Mouse (Mus musculus) MEL (cell line): ENCODE measurements around the gene Zzz3. TPM values are rescaled to one million over a fixed set of nuclear protein-coding genes. Genes with fewer than 3 reads are reported as not detected.

ENCODE experiments used
- DNase-seq: peaks from one replicate; pipeline ENCODE4 v3.0.0; 2011; ENCODE audit warnings: low read depth, low spot score
- H3K27ac ChIP-seq: 2 replicates; pipeline ENCODE4 v1.5.1; 2012; ENCODE audit warnings: low read depth, mild to moderate bottlenecking, control low read depth, low read length, moderate library complexity; ENCODE audit not compliant: control insufficient read depth
- H3K27me3 ChIP-seq, 2 experiments: fragments of 150-350 bp in 1 of 2; sonication (generic) in 1 of 2; 2 replicates each; pipeline ENCODE4 v1.6.1; 2012; ENCODE audit warnings: low read length in 2 of 2, mild to moderate bottlenecking in 2 of 2, improper control_type of control experiment in 1 of 2, moderate library complexity in 1 of 2; ENCODE audit not compliant: insufficient read depth in 2 of 2, control insufficient read depth in 1 of 2
- H3K36me3 ChIP-seq, 2 experiments: 2 replicates each; pipeline ENCODE4 v1.6.1; 2012 to 2014; ENCODE audit warnings: low read length in 2 of 2, improper control_type of control experiment in 1 of 2, inconsistent platforms in 1 of 2, mild to moderate bottlenecking in 1 of 2; ENCODE audit not compliant: insufficient read depth in 2 of 2, control insufficient read depth in 1 of 2
- H3K4me1 ChIP-seq, 2 experiments: fragments of 150-350 bp in 1 of 2; sonication (generic) in 1 of 2; 2 replicates each; pipeline ENCODE4 v1.6.1; 2012; ENCODE audit warnings: low read length in 2 of 2, improper control_type of control experiment in 1 of 2, mild to moderate bottlenecking in 1 of 2; ENCODE audit not compliant: insufficient read depth in 2 of 2, control insufficient read depth in 1 of 2
- H3K4me3 ChIP-seq, 2 experiments: fragments of 150-350 bp in 1 of 2; sonication (generic) in 1 of 2; 2 replicates each; pipeline ENCODE4 v1.5.1; 2012; ENCODE audit warnings: low read depth in 2 of 2, low read length in 2 of 2, mild to moderate bottlenecking in 2 of 2, moderate library complexity in 2 of 2, control low read depth in 1 of 2, improper control_type of control experiment in 1 of 2; ENCODE audit not compliant: control insufficient read depth in 1 of 2, insufficient read depth in 1 of 2
- H3K79me2 ChIP-seq: 2 replicates; pipeline ENCODE4 v1.6.1; 2012; ENCODE audit warnings: mild to moderate bottlenecking, low read length, moderate library complexity; ENCODE audit not compliant: control insufficient read depth, poor library complexity, insufficient read depth
- H3K9ac ChIP-seq: 2 replicates; pipeline ENCODE4 v1.6.1; 2012; ENCODE audit warnings: low read depth, mild to moderate bottlenecking, control low read depth, low read length, moderate library complexity; ENCODE audit not compliant: control insufficient read depth, poor library complexity, severe bottlenecking
- H3K9me3 ChIP-seq: fragments of 150-350 bp; sonication (generic); replicated peaks from 2 replicates; pipeline ENCODE4 v1.6.1; 2012; ENCODE audit warnings: mild to moderate bottlenecking, low read length, improper control_type of control experiment, moderate library complexity; ENCODE audit not compliant: insufficient read depth
- CHD1 ChIP-seq: IDR thresholded peaks from 2 replicates; pipeline ENCODE4 v1.6.1; 2012; ENCODE audit warnings: low read depth, mild to moderate bottlenecking, inconsistent platforms, low read length, improper control_type of control experiment
- CTCF ChIP-seq, 3 experiments: IDR thresholded peaks in 2 of 3; conservative IDR thresholded peaks in 1 of 3; 2 replicates each; pipeline ENCODE4 v1.5.1; 2011 to 2012; ENCODE audit warnings: low read length in 3 of 3, low read depth in 2 of 3, mild to moderate bottlenecking in 2 of 3, improper control_type of control experiment in 1 of 3, inconsistent platforms in 1 of 3, mixed read lengths in 1 of 3, moderate library complexity in 1 of 3; ENCODE audit not compliant: control insufficient read depth in 1 of 3, insufficient read depth in 1 of 3, poor library complexity in 1 of 3, severe bottlenecking in 1 of 3
- EP300 ChIP-seq, 2 experiments: IDR thresholded peaks; 2 replicates each; pipeline ENCODE4 v1.6.1; 2011; ENCODE audit warnings: improper control_type of control experiment in 2 of 2, low read length in 2 of 2, low read depth in 1 of 2, mild to moderate bottlenecking in 1 of 2
- GABPA ChIP-seq: IDR thresholded peaks from 2 replicates; pipeline ENCODE4 v1.6.1; 2012; ENCODE audit warnings: low read depth, mild to moderate bottlenecking, inconsistent platforms, low read length, improper control_type of control experiment, moderate library complexity
- KAT2A ChIP-seq: conservative IDR thresholded peaks from 2 replicates; pipeline ENCODE4 v1.6.1; 2012; ENCODE audit warnings: low read depth, low read length, improper control_type of control experiment, inconsistent platforms
- MAFK ChIP-seq: IDR thresholded peaks from 2 replicates; pipeline ENCODE4 v1.6.1; 2011; ENCODE audit warnings: low read depth, mild to moderate bottlenecking, low read length, improper control_type of control experiment, borderline replicate concordance
- MAX ChIP-seq: IDR thresholded peaks from 2 replicates; pipeline ENCODE4 v1.6.1; 2011; ENCODE audit warnings: low read length, improper control_type of control experiment
- MAZ ChIP-seq: IDR thresholded peaks from 2 replicates; pipeline ENCODE4 v1.6.1; 2012; ENCODE audit warnings: low read depth, mild to moderate bottlenecking, inconsistent platforms, low read length, improper control_type of control experiment
- MEF2A ChIP-seq: IDR thresholded peaks from 2 replicates; pipeline ENCODE4 v1.6.1; 2014; ENCODE audit warnings: low read depth, mild to moderate bottlenecking, inconsistent platforms, low read length, improper control_type of control experiment; ENCODE audit not compliant: poor library complexity, insufficient replicate concordance, severe bottlenecking; ENCODE audit errors: extremely low read depth
- MXI1 ChIP-seq: IDR thresholded peaks from 2 replicates; pipeline ENCODE4 v1.6.1; 2011; ENCODE audit warnings: mild to moderate bottlenecking, low read depth, low read length, improper control_type of control experiment
- MYC ChIP-seq: IDR thresholded peaks from 2 replicates; pipeline ENCODE4 v1.6.1; 2011; ENCODE audit warnings: low read depth, mild to moderate bottlenecking, low read length, improper control_type of control experiment, moderate library complexity
- NELFE ChIP-seq: IDR thresholded peaks from 2 replicates; pipeline ENCODE4 v1.6.1; 2011; ENCODE audit warnings: low read depth, low read length, improper control_type of control experiment
- NRF1 ChIP-seq: IDR thresholded peaks from 2 replicates; pipeline ENCODE4 v1.6.1; 2014; ENCODE audit warnings: low read depth, mild to moderate bottlenecking, inconsistent platforms, low read length, improper control_type of control experiment, moderate library complexity; ENCODE audit not compliant: poor library complexity, insufficient read depth, severe bottlenecking
- RCOR1 ChIP-seq: IDR thresholded peaks from 2 replicates; pipeline ENCODE4 v1.6.1; 2012; ENCODE audit warnings: low read depth, mild to moderate bottlenecking, inconsistent platforms, low read length, improper control_type of control experiment
- SIN3A ChIP-seq: IDR thresholded peaks from 2 replicates; pipeline ENCODE4 v1.6.1; 2012; ENCODE audit warnings: low read length, improper control_type of control experiment, inconsistent platforms
- SMC3 ChIP-seq: IDR thresholded peaks from 2 replicates; pipeline ENCODE4 v1.6.1; 2011; ENCODE audit warnings: low read depth, low read length, improper control_type of control experiment
- TAL1 ChIP-seq: IDR thresholded peaks from 2 replicates; pipeline ENCODE4 v1.6.1; 2012; ENCODE audit warnings: mild to moderate bottlenecking, inconsistent platforms, low read length, moderate library complexity, mixed read lengths
- TCF12 ChIP-seq: IDR thresholded peaks from 2 replicates; pipeline ENCODE4 v1.6.1; 2014; ENCODE audit warnings: low read depth, mild to moderate bottlenecking, inconsistent platforms, low read length, improper control_type of control experiment, moderate library complexity
- UBTF ChIP-seq: IDR thresholded peaks from 2 replicates; pipeline ENCODE4 v1.6.1; 2012; ENCODE audit warnings: low read depth, mild to moderate bottlenecking, inconsistent platforms, low read length, improper control_type of control experiment, moderate library complexity, borderline replicate concordance; ENCODE audit not compliant: insufficient read depth
- USF1 ChIP-seq: IDR thresholded peaks from 2 replicates; pipeline ENCODE4 v1.6.1; 2014; ENCODE audit warnings: low read depth, mild to moderate bottlenecking, inconsistent platforms, low read length, improper control_type of control experiment, moderate library complexity
- USF2 ChIP-seq, 2 experiments: IDR thresholded peaks; 2 replicates each; pipeline ENCODE4 v1.6.1; 2011 to 2012; ENCODE audit warnings: improper control_type of control experiment in 2 of 2, low read length in 2 of 2, borderline replicate concordance in 1 of 2, inconsistent platforms in 1 of 2, low read depth in 1 of 2, mild to moderate bottlenecking in 1 of 2; ENCODE audit not compliant: insufficient read depth in 1 of 2
- ZC3H11A ChIP-seq: IDR thresholded peaks from 2 replicates; pipeline ENCODE4 v1.6.1; 2012; ENCODE audit warnings: low read depth, mild to moderate bottlenecking, inconsistent platforms, low read length, improper control_type of control experiment
- ZKSCAN1 ChIP-seq: IDR thresholded peaks from 2 replicates; pipeline ENCODE4 v1.6.1; 2012; ENCODE audit warnings: low read depth, mild to moderate bottlenecking, inconsistent platforms, low read length, improper control_type of control experiment, moderate library complexity
- ZMIZ1 ChIP-seq: IDR thresholded peaks from 2 replicates; pipeline ENCODE4 v1.6.1; 2012; ENCODE audit warnings: low read depth, mild to moderate bottlenecking, inconsistent platforms, low read length, improper control_type of control experiment, moderate library complexity
- ZNF384 ChIP-seq: IDR thresholded peaks from 2 replicates; pipeline ENCODE4 v1.6.1; 2012; ENCODE audit warnings: low read depth, mild to moderate bottlenecking, inconsistent platforms, low read length, improper control_type of control experiment
- polyA plus RNA-seq, 2 experiments: library from polyadenylated mRNA; stranded (reverse) in 1 of 2; unstranded in 1 of 2; fragments of >175 nt in 1 of 2; fragments of >200 nt in 1 of 2; gene quantifications; 2 replicates each; pipeline versions ENCODE4 v1.2.1 to v1.2.4; 2012; ENCODE audit warnings: low replicate concordance in 2 of 2, low read depth in 1 of 2; ENCODE audit not compliant: insufficient read length in 2 of 2, insufficient read depth in 1 of 2, missing spikeins in 1 of 2
- total RNA-seq: library from RNA; depleted of rRNA; stranded (reverse); fragments of 300-350 nt; gene quantifications from 2 replicates; pipeline ENCODE4 v1.2.3, GENCODE M21; 2012

Zzz3 gene
- total and polyA plus RNA-seq, 3 experiments = 46.1 to 507 (median 53.7) TPM

- TF ChIP-seq SMC3 (no peak), TAL1 (no peak), EP300 (IDR thresholded peaks at IDR 0.05; ENCODE audit: low read depth in 1 of 2, low read length in 2 of 2) (no peak), SIN3A (no peak; the same call in 1 of the 2 replicates), MAX (peak; percentile 92), ZNF384 (no peak), USF1 (peak; percentile 94)
Observed at GRCm38 (mm10) chr3:152396278-152396987, 1.2 kb downstream of the Zzz3 start (continued).

- Histone ChIP-seq H3K27ac (peak overlapping the region; percentile 96), H3K4me1 (peaks cover 7 to 24% of the 10 kb centered on the region in 2 experiments), H3K36me3 (peaks cover 2 to 52% of the 10 kb centered on the region in 2 experiments; a peak in 3 of 4 replicates), H3K9ac (peak overlapping the region; percentile 97), H3K79me2 (peaks cover 58% of the 10 kb centered on the region), H3K9me3 (no peaks in the 10 kb centered on the region), H3K27me3 (no peaks in the 10 kb centered on the region), H3K4me3 (peak overlapping the region; percentile 88)
- TF ChIP-seq USF2 (IDR thresholded peaks at IDR 0.05; ENCODE audit: borderline replicate concordance in 1 of 2, insufficient read depth in 1 of 2, low read depth in 1 of 2, low read length in 2 of 2) = no peak
- no peak for TF ChIP-seq ZMIZ1
- no peak for TF ChIP-seq MXI1
- 0 out of 2 replicates have a peak, but pooled peaks have one; percentile 11 for TF ChIP-seq SMC3
- no peak for TF ChIP-seq GABPA
- peak; percentile 31; the same call in 1 of the 2 replicates for TF ChIP-seq CHD1
- peak; percentile 64 for DNase-seq
Observed at GRCm38 (mm10) chr3:152396988-152397314, 1.7 kb downstream of the Zzz3 start.

DNA sequence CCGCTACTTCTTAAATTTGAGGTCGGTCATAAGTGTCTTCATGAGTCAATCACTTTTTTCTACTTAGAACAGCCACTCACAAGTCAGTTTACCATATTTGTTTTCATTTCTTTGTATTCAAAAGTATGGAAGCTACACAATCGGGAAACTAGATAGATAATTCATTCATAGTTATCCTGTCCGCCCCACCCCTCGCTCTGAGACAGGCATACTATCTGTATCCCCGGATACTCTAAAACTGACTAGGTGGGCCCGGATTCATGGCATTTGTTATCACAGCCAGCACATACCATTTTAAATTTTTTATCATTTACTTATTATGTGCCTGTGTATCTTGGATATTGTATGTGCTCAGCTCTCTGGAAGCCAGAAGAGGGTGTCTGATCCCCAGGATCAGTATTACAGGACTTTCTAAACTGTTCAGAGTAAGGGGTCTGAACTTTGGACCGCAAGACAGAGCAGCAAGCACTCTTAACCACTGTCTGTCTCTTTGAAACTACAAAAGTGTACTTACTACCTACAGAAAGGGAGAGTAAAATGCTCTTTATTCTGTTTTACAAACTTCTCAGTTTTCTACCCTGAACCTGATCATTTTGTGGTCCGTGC is 2.2 kb downstream of the Zzz3 start:
- no peaks in the 10 kb centered on the region for H3K9me3 ChIP-seq
- peaks cover 62% of the 10 kb centered on the region for H3K79me2 ChIP-seq
- peak overlapping the region; percentile 97 for H3K9ac ChIP-seq
- peaks cover 10 to 27% of the 10 kb centered on the region in 2 experiments for H3K4me1 ChIP-seq
- DNase-seq = peak; percentile 71
- peak overlapping the region; percentile 96 for H3K27ac ChIP-seq
- H3K27me3 ChIP-seq = no peaks in the 10 kb centered on the region
- H3K36me3 ChIP-seq = peaks cover 2 to 57% of the 10 kb centered on the region in 2 experiments; a peak in 3 of 4 replicates
- peak overlapping the region; percentile 88 for H3K4me3 ChIP-seq
- no peak for TF ChIP-seq ZKSCAN1
- TF ChIP-seq ZMIZ1 = no peak
- TF ChIP-seq TAL1 = peak; percentile 31
- no peak for TF ChIP-seq GABPA
- TF ChIP-seq MAFK = no peak
- TF ChIP-seq CTCF (IDR thresholded peaks at IDR 0.05 in 2 of 3, conservative IDR thresholded peaks at IDR 0.05 in 1 of 3; ENCODE audit: control insufficient read depth in 1 of 3, insufficient read depth in 1 of 3, low read depth in 2 of 3, low read length in 3 of 3, poor library complexity in 1 of 3, severe bottlenecking in 1 of 3) = peak in 1 of 3 experiments; percentile 21; a peak in 1 of 6 replicates
- TF ChIP-seq NRF1 = no peak
- no peak for TF ChIP-seq MAZ
- TF ChIP-seq MEF2A = no peak
- peak; percentile 13; the same call in 1 of the 2 replicates for TF ChIP-seq CHD1
- no peak for TF ChIP-seq NELFE
- no peak for TF ChIP-seq MYC
- TF ChIP-seq MXI1 = no peak
- TF ChIP-seq TCF12 = peak; percentile 63; the same call in 1 of the 2 replicates
- no peak for TF ChIP-seq USF1
- no peak for TF ChIP-seq KAT2A
- TF ChIP-seq USF2 (IDR thresholded peaks at IDR 0.05; ENCODE audit: borderline replicate concordance in 1 of 2, insufficient read depth in 1 of 2, low read depth in 1 of 2, low read length in 2 of 2) = no peak
- TF ChIP-seq ZC3H11A = no peak
- no peak for TF ChIP-seq UBTF
- no peak for TF ChIP-seq RCOR1
- TF ChIP-seq MAX = no peak
